Mouse (Mus musculus) MEL (cell line): Measurements from ENCODE around the gene Usp39. TPM values are rescaled to one million over a fixed set of nuclear protein-coding genes. Genes with fewer than 3 reads are reported as not detected.

Experiments
- DNase-seq: peaks from one replicate; pipeline ENCODE4 v3.0.0; 2011; ENCODE audit warnings: low read depth, low spot score
- H3K27ac ChIP-seq: 2 replicates; pipeline ENCODE4 v1.5.1; 2012; ENCODE audit warnings: low read depth, mild to moderate bottlenecking, control low read depth, low read length, moderate library complexity; ENCODE audit not compliant: control insufficient read depth
- H3K27me3 ChIP-seq, 2 experiments: fragments of 150-350 bp in 1 of 2; sonication (generic) in 1 of 2; 2 replicates each; pipeline ENCODE4 v1.6.1; 2012; ENCODE audit warnings: low read length in 2 of 2, mild to moderate bottlenecking in 2 of 2, improper control_type of control experiment in 1 of 2, moderate library complexity in 1 of 2; ENCODE audit not compliant: insufficient read depth in 2 of 2, control insufficient read depth in 1 of 2
- H3K36me3 ChIP-seq, 2 experiments: 2 replicates each; pipeline ENCODE4 v1.6.1; 2012 to 2014; ENCODE audit warnings: low read length in 2 of 2, improper control_type of control experiment in 1 of 2, inconsistent platforms in 1 of 2, mild to moderate bottlenecking in 1 of 2; ENCODE audit not compliant: insufficient read depth in 2 of 2, control insufficient read depth in 1 of 2
- H3K4me1 ChIP-seq, 2 experiments: fragments of 150-350 bp in 1 of 2; sonication (generic) in 1 of 2; 2 replicates each; pipeline ENCODE4 v1.6.1; 2012; ENCODE audit warnings: low read length in 2 of 2, improper control_type of control experiment in 1 of 2, mild to moderate bottlenecking in 1 of 2; ENCODE audit not compliant: insufficient read depth in 2 of 2, control insufficient read depth in 1 of 2
- H3K4me3 ChIP-seq, 2 experiments: fragments of 150-350 bp in 1 of 2; sonication (generic) in 1 of 2; 2 replicates each; pipeline ENCODE4 v1.5.1; 2012; ENCODE audit warnings: low read depth in 2 of 2, low read length in 2 of 2, mild to moderate bottlenecking in 2 of 2, moderate library complexity in 2 of 2, control low read depth in 1 of 2, improper control_type of control experiment in 1 of 2; ENCODE audit not compliant: control insufficient read depth in 1 of 2, insufficient read depth in 1 of 2
- H3K79me2 ChIP-seq: 2 replicates; pipeline ENCODE4 v1.6.1; 2012; ENCODE audit warnings: mild to moderate bottlenecking, low read length, moderate library complexity; ENCODE audit not compliant: control insufficient read depth, poor library complexity, insufficient read depth
- H3K9ac ChIP-seq: 2 replicates; pipeline ENCODE4 v1.6.1; 2012; ENCODE audit warnings: low read depth, mild to moderate bottlenecking, control low read depth, low read length, moderate library complexity; ENCODE audit not compliant: control insufficient read depth, poor library complexity, severe bottlenecking
- H3K9me3 ChIP-seq: fragments of 150-350 bp; sonication (generic); replicated peaks from 2 replicates; pipeline ENCODE4 v1.6.1; 2012; ENCODE audit warnings: mild to moderate bottlenecking, low read length, improper control_type of control experiment, moderate library complexity; ENCODE audit not compliant: insufficient read depth
- CHD1 ChIP-seq: IDR thresholded peaks from 2 replicates; pipeline ENCODE4 v1.6.1; 2012; ENCODE audit warnings: low read depth, mild to moderate bottlenecking, inconsistent platforms, low read length, improper control_type of control experiment
- CHD2 ChIP-seq: IDR thresholded peaks from 2 replicates; pipeline ENCODE4 v1.6.1; 2011; ENCODE audit warnings: low read length, improper control_type of control experiment
- GABPA ChIP-seq: IDR thresholded peaks from 2 replicates; pipeline ENCODE4 v1.6.1; 2012; ENCODE audit warnings: low read depth, mild to moderate bottlenecking, inconsistent platforms, low read length, improper control_type of control experiment, moderate library complexity
- HCFC1 ChIP-seq: IDR thresholded peaks from 2 replicates; pipeline ENCODE4 v1.6.1; 2012; ENCODE audit warnings: low read depth, mild to moderate bottlenecking, inconsistent platforms, low read length, improper control_type of control experiment, moderate library complexity
- MAFK ChIP-seq: IDR thresholded peaks from 2 replicates; pipeline ENCODE4 v1.6.1; 2011; ENCODE audit warnings: low read depth, mild to moderate bottlenecking, low read length, improper control_type of control experiment, borderline replicate concordance
- MXI1 ChIP-seq: IDR thresholded peaks from 2 replicates; pipeline ENCODE4 v1.6.1; 2011; ENCODE audit warnings: mild to moderate bottlenecking, low read depth, low read length, improper control_type of control experiment
- POLR2AphosphoS2 ChIP-seq: IDR thresholded peaks from 2 replicates; pipeline ENCODE4 v1.6.1; 2011; ENCODE audit warnings: low read length, improper control_type of control experiment
- TAL1 ChIP-seq: IDR thresholded peaks from 2 replicates; pipeline ENCODE4 v1.6.1; 2012; ENCODE audit warnings: mild to moderate bottlenecking, inconsistent platforms, low read length, moderate library complexity, mixed read lengths
- TCF12 ChIP-seq: IDR thresholded peaks from 2 replicates; pipeline ENCODE4 v1.6.1; 2014; ENCODE audit warnings: low read depth, mild to moderate bottlenecking, inconsistent platforms, low read length, improper control_type of control experiment, moderate library complexity
- USF1 ChIP-seq: IDR thresholded peaks from 2 replicates; pipeline ENCODE4 v1.6.1; 2014; ENCODE audit warnings: low read depth, mild to moderate bottlenecking, inconsistent platforms, low read length, improper control_type of control experiment, moderate library complexity
- USF2 ChIP-seq, 2 experiments: IDR thresholded peaks; 2 replicates each; pipeline ENCODE4 v1.6.1; 2011 to 2012; ENCODE audit warnings: improper control_type of control experiment in 2 of 2, low read length in 2 of 2, borderline replicate concordance in 1 of 2, inconsistent platforms in 1 of 2, low read depth in 1 of 2, mild to moderate bottlenecking in 1 of 2; ENCODE audit not compliant: insufficient read depth in 1 of 2
- ZC3H11A ChIP-seq: IDR thresholded peaks from 2 replicates; pipeline ENCODE4 v1.6.1; 2012; ENCODE audit warnings: low read depth, mild to moderate bottlenecking, inconsistent platforms, low read length, improper control_type of control experiment
- ZKSCAN1 ChIP-seq: IDR thresholded peaks from 2 replicates; pipeline ENCODE4 v1.6.1; 2012; ENCODE audit warnings: low read depth, mild to moderate bottlenecking, inconsistent platforms, low read length, improper control_type of control experiment, moderate library complexity
- ZMIZ1 ChIP-seq: IDR thresholded peaks from 2 replicates; pipeline ENCODE4 v1.6.1; 2012; ENCODE audit warnings: low read depth, mild to moderate bottlenecking, inconsistent platforms, low read length, improper control_type of control experiment, moderate library complexity
- polyA plus RNA-seq, 2 experiments: library from polyadenylated mRNA; stranded (reverse) in 1 of 2; unstranded in 1 of 2; fragments of >175 nt in 1 of 2; fragments of >200 nt in 1 of 2; gene quantifications; 2 replicates each; pipeline versions ENCODE4 v1.2.1 to v1.2.4; 2012; ENCODE audit warnings: low replicate concordance in 2 of 2, low read depth in 1 of 2; ENCODE audit not compliant: insufficient read length in 2 of 2, insufficient read depth in 1 of 2, missing spikeins in 1 of 2
- total RNA-seq: library from RNA; depleted of rRNA; stranded (reverse); fragments of 300-350 nt; gene quantifications from 2 replicates; pipeline ENCODE4 v1.2.3, GENCODE M21; 2012

Usp39 gene
- total and polyA plus RNA-seq, 3 experiments = 103 to 106 TPM; not detected in 1

GRCm38 (mm10) chr6:72312198-72312597 is 32.8 kb downstream of the Usp39 start:
- Histone ChIP-seq H3K27me3 (no peaks in the 10 kb centered on the region), H3K27ac (no peak overlapping the region), H3K79me2 (no peaks in the 10 kb centered on the region), H3K9ac (no peak overlapping the region), H3K4me1 (no peaks in the 10 kb centered on the region), H3K36me3 (no peaks in the 10 kb centered on the region; a peak in 2 of 4 replicates)
- TF ChIP-seq USF2 (IDR thresholded peaks at IDR 0.05; ENCODE audit: borderline replicate concordance in 1 of 2, insufficient read depth in 1 of 2, low read depth in 1 of 2, low read length in 2 of 2) (no peak), ZKSCAN1 (no peak), POLR2AphosphoS2 (peak; percentile 53; the same call in 1 of the 2 replicates)
- TF ChIP-seq, all 39 proteins: peak for 1
- DNase-seq = no peak
- Histone ChIP-seq H3K9me3 (no peaks in the 10 kb centered on the region), H3K4me3 (no peak overlapping the region)

DNA sequence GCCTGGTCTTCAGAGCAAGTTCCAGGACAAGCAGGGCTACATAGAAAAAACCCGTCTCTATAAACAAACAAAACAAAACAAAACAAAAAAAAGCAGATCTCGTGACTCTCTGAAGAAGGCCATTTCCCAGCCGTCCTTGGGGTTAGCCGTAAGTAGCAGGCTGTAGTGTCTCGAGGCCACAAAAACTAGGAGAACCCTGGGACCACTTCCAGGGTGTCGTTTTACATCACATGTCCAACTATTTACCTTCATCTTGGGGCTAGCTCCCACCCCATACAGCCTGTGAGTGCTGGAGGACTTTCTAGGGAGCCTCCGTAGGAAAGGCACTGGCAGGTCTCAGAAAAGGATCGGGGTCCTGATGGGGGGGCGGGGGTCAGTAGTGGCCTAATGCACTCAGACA is 41.5 kb downstream of the Usp39 start:
- DNase-seq = no peak
- Histone ChIP-seq H3K4me3 (no peak overlapping the region), H3K36me3 (no peaks in the 10 kb centered on the region), H3K9me3 (no peaks in the 10 kb centered on the region), H3K27ac (no peak overlapping the region), H3K79me2 (no peaks in the 10 kb centered on the region), H3K27me3 (peaks cover 0 to 3% of the 10 kb centered on the region in 2 experiments; a peak in 2 of 4 replicates), H3K9ac (no peak overlapping the region), H3K4me1 (no peaks in the 10 kb centered on the region)
- TF ChIP-seq TAL1 (no peak), USF1 (no peak), USF2 (IDR thresholded peaks at IDR 0.05; ENCODE audit: borderline replicate concordance in 1 of 2, insufficient read depth in 1 of 2, low read depth in 1 of 2, low read length in 2 of 2) (no peak), ZC3H11A (no peak), MAFK (no peak), ZKSCAN1 (no peak), MXI1 (no peak), ZMIZ1 (no peak), GABPA (no peak), POLR2AphosphoS2 (no peak), CHD1 (no peak)

GRCm38 (mm10) chr6:72302349-72302925 is 42.5 kb downstream of the Usp39 start:
- TF ChIP-seq TCF12 (no peak), CHD2 (no peak), HCFC1 (no peak)
- Histone ChIP-seq H3K9me3 (no peaks in the 10 kb centered on the region), H3K79me2 (no peaks in the 10 kb centered on the region), H3K27ac (no peak overlapping the region), H3K9ac (no peak overlapping the region), H3K4me3 (no peak overlapping the region), H3K27me3 (peaks cover 0 to 3% of the 10 kb centered on the region in 2 experiments; a peak in 2 of 4 replicates), H3K4me1 (no peaks in the 10 kb centered on the region), H3K36me3 (no peaks in the 10 kb centered on the region)
- DNase-seq = no peak
